Mouse (Mus musculus) cerebral cortex, adult 2 months (tissue): ENCODE data around the gene F830045P16Rik.

Experiments
- WGBS: fragments of 180-500 bp; shearing (Covaris S2); methylation state at CpG from one replicate; pipeline ENCODE4 v1.1.7; 2018; 5-methylcytosine and 5-hydroxymethylcytosine counted together

F830045P16Rik gene

DNA sequence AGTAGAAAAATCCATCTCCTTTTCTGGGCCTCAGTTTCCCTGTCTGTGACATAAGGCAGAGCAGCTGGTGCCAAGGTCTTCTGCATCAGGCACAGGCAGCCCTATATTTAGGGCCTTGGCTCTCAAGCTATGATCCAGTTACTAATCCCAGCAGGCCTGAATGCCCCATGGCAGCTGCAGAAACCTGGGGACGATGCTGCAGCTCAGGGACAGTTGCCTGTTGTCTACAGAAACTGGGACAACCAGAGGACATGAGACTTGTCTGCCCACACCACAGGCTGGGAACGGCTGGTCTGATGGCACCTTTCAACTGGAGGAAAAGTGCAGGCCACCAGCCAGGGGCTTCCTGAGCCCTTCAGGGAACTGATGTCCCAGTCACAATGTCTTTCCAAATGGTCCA is at the start of gene F830045P16Rik:
Gene F830045P16Rik (minus strand): TSS at position 226 of the 400 bp plus-strand sequence.
- 64% methylated on average over 2 of the region's 2 CpGs for WGBS

DNA sequence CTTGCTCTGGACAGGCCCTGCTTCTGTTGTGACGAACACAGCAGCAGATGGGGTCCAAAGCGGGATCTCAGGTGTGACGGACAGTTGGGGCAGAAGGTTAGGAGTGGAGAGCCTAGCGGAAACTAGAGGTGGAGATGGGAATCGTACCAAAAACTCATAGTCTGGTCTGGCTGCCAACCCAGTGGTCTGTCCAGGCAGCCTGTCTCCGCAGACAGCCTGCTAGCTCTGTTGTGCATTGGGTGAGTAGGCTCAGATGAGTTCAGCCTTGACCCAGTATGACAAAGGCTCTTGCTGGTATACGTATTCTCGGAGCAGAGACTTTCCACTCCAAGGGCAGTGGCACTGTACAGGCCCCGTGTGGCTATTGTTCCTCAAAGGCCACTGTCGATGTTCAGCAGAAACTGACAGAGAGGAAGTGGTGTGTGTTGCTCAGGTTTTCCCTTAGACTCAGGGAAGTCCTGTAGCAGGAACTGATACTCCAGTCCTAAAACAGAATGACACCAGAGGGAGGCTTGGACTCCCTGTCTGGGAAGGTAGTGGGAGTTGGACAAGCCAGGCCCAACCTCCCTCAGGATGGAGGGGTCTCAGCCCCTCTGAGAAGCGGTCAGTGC is 49.6 kb upstream of the F830045P16Rik start:
- 89% methylated on average over 11 of the region's 11 CpGs for WGBS

DNA sequence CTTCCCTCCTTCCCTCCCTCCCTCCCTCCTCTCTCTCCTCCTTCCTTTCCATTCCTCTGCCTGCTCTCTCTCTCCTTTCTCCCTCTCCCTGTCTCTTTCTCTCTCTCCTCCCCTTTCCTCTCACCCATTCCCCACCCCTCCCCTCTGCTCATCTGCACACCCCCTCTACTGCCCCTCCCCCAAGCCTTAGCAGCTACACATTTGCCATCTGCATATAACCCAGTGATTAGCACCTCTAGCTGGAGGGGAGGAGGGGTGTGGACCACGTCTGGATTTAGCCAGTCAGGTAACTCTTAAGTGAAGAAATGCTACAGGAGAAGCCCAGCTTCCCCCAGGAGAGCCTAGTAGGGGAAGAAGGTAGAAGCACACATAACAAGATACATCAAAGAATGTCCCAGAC is 48.5 kb upstream of the F830045P16Rik start:
- 44% methylated on average over 1 of the region's 1 CpGs for WGBS

DNA sequence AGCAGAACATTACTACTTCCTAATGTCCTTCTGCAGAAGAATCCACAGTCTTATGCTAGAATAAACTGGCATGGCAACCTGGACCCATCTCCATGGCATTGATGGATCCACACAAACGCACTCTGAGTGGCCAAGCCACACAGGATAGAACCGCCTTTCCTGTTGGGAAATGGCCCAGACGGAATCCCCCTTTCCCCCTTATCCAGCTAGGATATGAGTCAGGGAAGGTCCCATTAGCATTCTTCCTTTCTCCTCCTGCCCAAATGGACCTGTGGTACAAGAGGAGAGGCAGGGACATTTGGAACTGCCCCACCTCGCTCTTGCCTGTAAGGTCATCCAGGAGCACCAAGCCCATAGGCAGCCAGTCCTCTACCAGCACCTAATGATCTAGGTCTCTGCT is 45.9 kb upstream of the F830045P16Rik start:
- 84% methylated on average over 4 of the region's 4 CpGs for WGBS

DNA sequence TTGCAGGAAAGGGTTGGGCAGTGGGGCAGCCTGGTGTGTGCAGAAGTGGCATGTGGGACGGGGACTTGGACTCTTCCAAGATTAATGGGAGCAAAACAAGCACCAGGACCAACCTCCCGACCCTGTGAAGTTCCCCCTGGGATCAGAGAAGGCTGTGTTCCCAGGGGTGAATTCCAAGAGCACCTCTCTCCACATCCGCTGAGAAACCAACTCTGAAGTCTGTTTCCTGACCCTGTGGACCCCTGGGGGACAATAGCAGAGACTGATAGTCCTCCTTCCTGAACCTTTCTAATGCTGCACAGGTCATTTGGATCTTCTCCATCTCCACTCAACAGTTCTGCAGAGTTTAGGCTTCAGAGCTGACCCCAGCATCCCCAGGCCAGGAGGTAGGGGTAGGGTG is 45.4 kb upstream of the F830045P16Rik start:
- 70% methylated on average over 3 of the region's 3 CpGs for WGBS

DNA sequence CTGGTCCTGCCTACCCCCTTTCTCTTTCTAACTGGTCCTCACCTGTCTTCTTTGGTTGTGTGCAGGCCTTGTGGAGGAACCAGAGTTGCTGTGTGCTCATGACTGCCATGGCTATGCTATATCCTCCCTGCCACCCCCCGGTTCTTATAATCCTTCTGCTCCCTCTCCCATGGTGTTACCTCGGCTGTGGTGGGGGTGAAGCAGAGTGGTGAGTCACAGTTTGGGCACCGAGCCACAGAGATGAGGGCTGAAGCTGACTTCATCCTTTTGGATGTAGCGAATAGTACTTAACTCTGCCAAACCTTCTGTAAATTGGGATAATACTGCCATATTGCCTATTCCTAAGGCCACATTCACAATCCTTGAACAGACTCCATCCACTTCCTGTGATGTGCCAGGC is 44.3 kb upstream of the F830045P16Rik start:
- whole genome bisulfite sequencing = 44% methylated on average over 4 of the region's 4 CpGs

DNA sequence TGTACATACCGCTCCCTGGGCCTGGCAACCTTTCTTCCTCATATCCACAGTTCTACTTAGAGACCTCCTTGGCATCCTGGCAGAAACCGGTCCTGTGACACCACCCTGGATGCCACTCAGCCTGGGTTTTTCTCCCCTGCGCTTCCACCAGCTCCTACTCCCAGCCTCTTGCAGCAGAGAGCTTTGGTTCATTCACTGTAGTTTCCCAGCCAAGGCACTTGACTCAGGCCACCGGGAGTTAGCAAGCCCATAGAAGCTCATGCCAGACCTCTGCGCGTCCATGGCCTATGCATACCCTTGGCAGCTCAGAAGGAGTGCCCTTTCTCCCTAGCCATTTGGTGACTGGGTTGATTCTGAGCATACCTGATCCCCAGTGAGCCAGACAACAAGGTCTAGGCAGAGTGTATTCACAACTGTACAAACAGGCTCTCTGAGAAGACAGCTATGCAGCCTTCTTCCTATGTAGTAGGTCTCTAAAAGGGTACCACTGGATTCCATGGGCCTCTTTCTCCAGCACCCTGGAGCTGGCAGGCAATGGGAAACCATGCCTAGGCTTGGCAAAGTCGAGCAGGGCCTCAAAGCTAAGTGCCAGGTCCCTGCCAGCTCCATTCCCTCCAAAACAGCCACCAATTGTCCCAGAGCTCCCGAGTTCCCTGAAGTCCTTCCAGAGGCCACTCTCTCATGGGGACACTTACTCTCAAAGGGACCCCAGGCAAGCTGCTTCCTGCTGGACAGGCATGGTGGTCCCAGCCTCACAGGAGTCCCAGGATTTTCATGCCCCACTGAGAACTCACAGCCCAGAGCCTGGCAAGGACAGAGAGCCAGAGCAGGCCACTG is 40.4 kb upstream of the F830045P16Rik start:
- 83% methylated on average over 8 of the region's 8 CpGs for WGBS

DNA sequence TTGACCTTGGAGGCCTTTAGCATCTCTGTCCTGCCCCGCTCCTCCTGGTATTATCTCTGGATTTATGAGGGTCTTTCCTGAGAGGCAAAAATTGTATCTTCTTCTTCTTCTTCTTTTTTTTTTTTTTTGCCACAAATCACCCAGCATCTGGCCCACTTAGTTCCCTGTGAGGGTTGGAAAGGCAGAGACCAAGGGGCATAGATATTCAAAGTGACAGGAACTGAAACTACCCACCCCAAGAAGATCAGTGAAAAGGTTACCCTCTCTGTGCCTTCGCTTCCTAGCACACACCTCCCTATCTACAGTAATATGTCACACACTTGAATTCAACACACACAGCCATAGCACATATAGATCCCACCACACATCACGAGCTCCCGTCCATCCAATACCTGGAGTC is 38.7 kb upstream of the F830045P16Rik start:
- WGBS = 90% methylated on average over 4 of the region's 4 CpGs

DNA sequence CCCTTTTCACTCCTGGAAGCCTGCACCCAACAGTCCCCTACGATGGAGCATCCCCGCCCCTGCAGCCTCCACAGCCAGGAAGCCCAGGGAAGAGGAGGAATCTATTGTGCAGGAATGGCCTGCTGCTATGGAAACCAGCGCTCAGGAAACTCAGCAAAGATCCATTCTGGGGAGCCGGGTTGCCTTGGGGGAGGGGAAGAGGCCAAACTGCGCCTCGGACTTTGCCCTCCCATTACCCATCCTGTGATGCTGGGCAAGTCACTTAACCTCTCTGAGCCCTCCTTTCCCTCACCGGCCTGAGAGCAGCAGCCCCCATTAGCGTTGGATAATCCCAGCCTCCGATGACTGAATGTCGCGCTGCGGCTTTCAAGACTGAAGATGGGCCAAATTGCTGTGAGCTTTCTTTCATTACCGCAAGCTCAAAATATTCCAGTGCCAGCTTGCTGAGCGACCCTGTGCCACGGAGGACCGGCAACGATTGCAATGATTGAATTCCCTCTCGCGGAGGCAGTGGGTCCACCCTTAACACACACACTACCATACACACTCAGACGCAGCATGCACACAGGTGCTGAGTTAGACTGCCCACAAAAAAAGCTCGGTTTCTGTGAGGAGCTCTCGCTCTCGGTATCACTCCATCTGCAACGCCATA is 38.1 kb upstream of the F830045P16Rik start:
- 8% methylated on average over 24 of the region's 24 CpGs for WGBS

DNA sequence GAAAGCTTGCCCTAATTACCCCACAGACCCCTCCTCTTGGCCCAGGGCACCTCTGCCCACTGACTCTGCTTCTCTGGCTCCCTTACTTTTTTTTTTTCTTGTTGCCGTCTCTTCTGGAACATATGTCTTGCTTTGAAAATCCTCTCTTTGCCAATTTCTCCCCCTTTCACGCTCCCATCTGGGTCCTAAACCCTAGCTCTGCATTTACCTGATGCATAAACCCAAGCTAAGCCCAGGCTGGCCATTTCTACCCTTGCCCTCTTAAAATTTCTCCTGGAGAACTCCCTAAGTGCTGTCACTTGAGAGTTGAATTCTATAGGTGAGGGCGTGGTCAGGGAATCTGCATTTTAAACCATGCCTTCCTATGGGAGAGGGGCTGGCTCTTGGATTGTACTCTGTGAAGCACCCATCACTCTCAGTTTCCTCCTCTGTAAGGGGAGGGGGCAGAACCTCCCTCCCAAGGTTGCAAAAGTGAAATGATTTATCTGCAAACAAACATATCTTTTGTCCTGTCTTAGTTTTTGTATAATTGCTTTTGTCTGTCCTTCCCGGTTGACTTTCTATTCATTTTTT is 37.4 kb upstream of the F830045P16Rik start:
- WGBS = 21% methylated on average over 4 of the region's 4 CpGs

DNA sequence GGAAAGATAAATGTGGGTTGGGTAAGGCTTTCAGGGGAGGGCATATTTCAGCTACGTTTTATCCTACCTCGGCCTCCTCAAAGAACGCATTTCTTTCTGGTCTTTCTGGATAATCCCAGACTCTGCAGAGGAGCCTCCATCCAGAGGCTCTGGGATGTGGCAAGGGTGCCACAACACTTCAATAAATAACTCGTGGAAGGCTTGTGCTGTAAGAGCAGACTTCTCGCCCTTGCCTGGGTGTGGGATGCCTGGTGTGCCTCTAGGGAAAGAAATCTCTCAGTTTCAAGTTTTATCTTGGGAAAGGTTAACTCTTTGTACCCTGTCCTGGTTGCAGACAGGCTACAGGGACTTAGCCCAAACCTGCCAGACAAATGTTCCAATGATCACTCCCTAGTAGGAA is 33.2 kb upstream of the F830045P16Rik start:
- 57% methylated on average over 5 of the region's 5 CpGs for WGBS

DNA sequence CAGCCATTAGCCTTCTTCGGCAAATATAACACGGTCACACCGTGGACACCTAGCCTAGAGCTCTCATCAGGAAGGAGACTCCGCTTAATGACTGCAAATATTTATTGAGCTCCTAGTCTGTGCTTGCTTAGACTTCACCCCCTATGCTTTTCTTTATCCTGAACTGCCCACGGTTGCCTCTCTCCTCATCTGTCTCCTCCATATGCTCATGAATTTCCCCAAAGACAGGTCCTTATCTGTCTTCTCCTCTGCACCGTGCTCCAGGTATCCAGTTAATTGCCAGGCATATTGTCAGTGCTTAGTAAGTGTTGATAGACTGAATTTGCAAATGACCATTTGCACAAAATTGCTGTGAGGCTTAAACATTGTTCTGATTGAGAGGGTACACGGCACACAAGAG is 32.7 kb upstream of the F830045P16Rik start:
- WGBS = 55% methylated on average over 7 of the region's 7 CpGs

DNA sequence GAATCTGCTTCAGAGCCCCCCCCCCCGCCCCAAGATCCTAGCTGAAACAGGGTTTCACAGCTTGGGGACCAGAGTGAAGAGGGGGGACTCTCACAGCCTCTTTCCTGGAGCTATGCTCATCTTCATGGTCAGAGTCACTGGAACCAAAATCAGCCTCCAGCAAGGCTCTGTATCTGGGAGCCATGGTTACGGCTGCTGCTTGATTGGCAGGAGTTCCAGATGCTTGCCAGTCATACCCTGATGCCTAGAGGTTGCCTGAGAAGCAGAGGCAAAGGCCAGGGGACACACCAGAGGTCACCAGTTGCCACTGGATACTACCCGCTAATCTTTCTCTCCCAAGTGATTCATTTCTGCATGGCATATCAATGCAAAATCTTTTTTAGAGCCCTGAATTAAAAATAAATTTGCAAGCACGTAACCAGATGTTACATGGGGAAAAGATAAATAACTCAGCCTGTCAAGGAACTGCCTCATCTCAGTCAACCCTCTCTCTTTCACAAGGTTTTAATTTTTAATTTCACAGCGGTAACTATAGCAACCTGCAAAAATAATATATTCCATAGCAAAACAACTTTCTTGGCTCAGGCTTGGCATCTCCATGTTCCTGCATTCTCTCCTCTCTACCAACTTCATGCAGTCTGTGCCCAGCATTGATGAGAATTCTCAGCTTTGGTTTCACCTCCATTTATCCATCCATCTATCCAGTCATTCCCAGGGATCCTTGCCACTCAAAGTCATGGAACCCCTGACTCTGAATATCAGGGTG is 27.7 kb upstream of the F830045P16Rik start:
- whole genome bisulfite sequencing = 40% methylated on average over 5 of the region's 5 CpGs

DNA sequence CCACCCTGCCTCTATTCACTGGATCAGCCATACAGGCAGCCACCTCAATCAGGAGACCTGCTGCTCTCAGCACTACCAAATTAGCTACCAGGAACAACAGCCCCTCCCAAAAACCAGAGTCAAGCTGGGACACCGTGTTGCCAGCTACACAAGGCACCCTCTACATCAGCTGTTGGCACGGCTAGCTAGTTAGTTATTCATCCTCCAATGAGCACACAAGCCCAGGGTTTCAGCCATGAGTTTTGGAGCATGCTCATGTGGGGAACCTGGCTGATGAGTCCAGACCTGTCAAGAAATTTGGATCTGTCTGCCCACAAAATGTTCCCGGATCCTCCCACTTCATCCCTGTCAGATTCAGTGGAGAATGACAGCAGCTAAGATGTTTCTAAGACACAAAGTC is 25.4 kb upstream of the F830045P16Rik start:
- 35% methylated on average over 3 of the region's 3 CpGs for WGBS

DNA sequence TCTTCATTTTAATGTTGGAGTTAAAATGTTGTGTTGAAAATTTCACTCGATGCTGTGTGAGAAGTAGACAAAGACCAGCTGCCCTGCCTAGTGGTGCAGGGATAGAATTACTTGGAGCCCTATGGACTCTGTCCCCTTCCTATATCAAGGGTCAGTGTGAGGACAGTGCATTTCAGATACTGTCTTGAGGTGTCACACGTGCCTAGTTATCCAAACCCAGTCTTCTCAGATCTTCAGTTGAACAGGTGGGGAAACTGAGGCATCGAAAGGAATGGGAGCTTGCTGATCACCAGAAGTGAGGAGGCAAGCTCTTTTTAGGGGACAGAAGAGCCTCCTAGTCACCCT is 22.4 kb upstream of the F830045P16Rik start:
- 66% methylated on average over 3 of the region's 3 CpGs for WGBS

DNA sequence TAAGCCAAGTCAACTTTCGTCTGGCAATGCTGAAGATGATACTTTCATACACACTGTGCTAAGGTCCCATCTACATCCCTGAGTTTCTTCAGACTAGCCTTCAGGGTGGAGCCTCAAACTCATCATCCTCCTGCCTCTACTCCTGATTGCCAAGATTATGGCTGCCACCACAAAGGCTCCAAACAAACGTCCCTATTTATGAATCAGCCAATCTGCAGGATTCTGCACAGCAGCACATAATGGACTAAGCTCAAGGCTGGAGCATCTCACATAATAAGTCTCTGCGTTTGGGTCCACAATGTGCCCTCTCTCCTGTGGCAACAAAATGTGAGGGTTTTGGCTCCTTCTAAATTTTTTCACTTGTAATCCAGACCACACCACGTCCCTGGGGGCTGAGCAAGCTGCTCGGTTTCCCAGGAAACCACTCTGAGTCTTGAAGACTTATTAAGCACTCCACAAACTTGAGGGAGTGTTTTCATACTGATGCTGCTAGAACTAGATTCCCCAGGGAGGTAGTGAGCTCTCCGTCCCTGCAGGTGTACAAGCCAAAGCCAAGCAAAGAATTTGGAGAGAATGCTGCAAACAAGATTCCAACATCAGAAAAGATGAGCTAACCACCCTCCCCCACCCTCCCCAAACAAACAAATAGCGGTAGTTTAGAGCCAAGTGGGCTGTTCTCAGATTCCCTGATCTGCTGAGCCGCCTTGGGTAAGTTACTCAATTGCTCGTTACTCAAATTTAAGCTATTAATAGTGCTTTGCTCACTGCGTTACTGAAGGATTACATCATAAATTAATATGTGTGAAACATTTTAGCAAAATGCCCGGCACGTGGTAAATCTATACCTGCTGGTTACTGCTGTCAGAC is 21.8 kb upstream of the F830045P16Rik start:
- WGBS = 31% methylated on average over 12 of the region's 12 CpGs

DNA sequence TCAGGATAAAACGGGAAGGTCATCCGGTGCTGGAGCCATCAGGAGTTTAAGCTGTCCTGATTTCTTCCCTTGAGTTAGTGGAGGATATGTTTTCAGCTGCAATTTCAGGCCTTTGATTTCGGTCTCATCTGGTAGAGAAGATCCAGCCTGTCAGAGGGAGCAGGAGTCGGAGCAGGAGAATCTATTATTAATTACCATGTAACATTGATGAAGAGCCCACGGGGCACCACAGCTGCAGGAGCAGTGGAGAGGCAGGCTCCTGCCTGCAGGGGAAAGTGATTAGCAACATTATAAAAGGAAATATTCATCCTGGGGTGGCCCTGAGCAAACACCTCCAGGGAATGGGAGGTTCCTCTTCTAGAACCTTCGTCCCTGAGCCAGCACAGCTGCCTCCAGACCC is 19.7 kb upstream of the F830045P16Rik start:
- WGBS = 85% methylated on average over 6 of the region's 6 CpGs

DNA sequence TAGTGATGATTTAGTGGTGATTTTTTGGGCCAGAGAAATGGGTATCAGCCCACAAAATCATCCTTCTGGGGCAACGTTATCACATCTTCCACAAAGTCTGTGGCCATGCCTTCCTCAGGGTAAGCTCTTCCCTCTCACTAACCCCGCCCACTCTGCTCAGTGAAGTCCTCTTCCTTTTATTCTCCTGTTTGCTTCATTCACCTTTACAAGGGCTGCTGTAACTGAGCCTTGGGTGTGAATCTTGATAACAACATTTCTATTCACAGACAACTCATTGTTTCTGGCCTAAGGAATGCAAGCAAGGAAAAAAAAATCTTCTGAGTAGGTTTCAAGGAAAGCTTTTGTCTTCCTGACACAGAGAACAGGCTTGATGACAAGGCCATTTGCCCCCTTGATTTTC is 14.4 kb upstream of the F830045P16Rik start:
- WGBS = 78% methylated on average over 2 of the region's 2 CpGs

DNA sequence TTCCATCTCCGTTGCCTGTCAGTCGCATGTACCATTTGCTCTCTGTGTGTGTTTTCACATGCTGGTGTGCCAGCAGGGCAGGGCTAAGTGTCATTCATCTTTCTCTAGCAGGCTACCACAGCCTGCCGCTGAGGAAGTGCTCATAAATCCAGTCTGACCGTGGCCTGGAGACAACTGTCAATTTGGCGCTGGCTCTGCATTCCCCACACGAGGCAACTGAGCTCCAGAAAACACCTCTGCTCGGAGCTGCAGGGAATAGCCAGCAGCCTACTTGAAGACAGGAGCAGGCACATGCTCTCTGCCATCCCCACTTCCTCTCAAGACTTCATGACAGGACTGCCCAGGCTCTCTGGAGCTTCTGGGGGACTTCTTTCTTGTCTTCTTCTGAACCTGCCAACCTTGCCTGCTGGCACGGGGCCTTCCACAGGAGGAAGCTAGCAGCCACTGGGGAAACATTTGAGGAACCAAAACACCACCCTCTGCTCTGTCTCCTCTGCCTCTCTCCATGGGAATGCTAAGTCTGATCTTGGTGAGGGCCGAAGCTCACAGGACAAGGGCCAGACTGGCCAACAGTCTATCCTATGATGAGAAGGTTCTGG is 13.2 kb upstream of the F830045P16Rik start:
- WGBS = 57% methylated on average over 9 of the region's 9 CpGs

DNA sequence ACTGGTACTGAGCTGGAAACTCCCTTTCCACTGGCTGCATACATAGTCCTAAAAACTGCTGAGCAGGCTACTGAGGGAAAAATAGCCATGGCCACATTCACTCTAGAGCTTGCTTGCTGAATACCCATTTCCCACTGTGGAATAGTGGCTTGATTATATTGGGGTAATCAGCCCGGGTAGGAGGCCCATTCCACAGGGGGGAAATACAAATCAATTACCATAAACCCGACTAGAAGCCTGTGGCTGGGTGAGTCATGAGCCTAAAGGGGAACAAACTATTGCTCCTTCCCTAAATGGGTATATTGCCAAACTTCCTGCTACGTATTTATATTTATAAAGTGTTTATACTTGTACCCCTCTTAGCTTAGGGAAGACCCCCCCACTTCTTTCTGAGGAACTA is 10.4 kb upstream of the F830045P16Rik start:
- 57% methylated on average over 3 of the region's 3 CpGs for WGBS
